Mouse (Mus musculus): Measurements from ENCODE around the gene Gatad2a. TPM values are rescaled to one million over a fixed set of nuclear protein-coding genes. Genes with fewer than 3 reads are reported as not detected.
A peak's percentile ranks its signal among the peaks of the same experiment; 100 is the strongest.

Gene Gatad2a
- polyA plus RNA-seq, 1 experiment from 2014 or later = 65.2 TPM

DNA sequence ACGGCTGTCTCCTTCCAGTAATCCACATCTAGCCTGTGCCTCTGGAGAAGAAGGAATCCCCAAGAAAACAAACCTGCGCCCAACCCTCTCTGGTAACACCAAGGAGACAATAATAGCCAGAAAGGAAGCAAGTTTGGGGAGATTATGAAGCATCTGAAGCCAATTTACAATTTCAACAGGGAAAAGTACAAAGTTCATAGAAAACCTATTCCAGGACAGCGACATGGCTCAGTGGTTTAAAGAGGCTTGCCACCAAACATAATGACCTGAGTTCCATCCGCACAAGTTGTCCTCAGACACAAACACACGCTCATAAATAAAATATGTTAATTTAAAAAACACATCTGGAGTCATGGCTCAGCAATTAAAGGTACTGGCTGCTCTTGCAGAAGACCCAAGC, 21.4 kb downstream of the Gatad2a start:
- Histone ChIP-seq H3K9me3 (ENCODE audit: control insufficient read depth, low read length) (no peaks in the 10 kb centered on the region), H3K9ac (ENCODE audit: low read length) (peak overlapping the region; percentile 90), H3K27me3 (ENCODE audit: control insufficient read depth, insufficient read depth, low read length) (no peaks in the 10 kb centered on the region), H3K4me3 (ENCODE audit: low read depth, low read length) (peak overlapping the region; percentile 98), H3K4me1 (ENCODE audit: control insufficient read depth, insufficient read depth, low read length) (peaks cover 28% of the 10 kb centered on the region), H3K36me3 (ENCODE audit: control insufficient read depth, insufficient read depth, low read length) (no peaks in the 10 kb centered on the region), H3K4me2 (peak overlapping the region; percentile 78), H3K27ac (ENCODE audit: low read depth, low read length) (peak overlapping the region; percentile 82; the same call in 1 of the 2 replicates)
- DNase-seq (ENCODE audit: low spot score, missing footprints) = no peak
- no peak for ATAC-seq (ENCODE audit: low FRiP score)
- WGBS = 31% methylated on average over 5 of the region's 5 CpGs

DNA sequence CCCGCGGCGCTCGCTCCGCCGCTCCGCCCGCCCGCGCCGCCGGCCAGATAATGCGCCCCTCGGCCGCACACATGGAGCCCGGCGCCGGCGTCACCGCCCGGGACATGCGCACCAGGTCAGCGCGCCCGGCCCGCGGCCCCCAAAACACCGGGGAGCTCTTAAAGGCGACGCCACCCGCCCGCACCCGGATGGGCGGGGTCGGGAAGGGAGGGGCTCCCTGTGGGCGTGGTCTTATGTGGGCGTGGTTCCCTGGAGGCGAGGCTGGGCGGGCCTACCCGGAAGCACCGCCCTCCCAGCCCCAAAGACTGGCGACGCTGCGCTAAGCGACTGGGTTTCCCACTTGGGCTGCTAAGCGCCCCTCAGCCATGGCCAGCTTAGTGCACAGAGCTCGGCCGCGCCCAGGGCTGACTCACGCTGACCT, 22.0 kb downstream of the Gatad2a start:
- WGBS = under 1% methylated on average over 42 of the region's 50 CpGs

DNA sequence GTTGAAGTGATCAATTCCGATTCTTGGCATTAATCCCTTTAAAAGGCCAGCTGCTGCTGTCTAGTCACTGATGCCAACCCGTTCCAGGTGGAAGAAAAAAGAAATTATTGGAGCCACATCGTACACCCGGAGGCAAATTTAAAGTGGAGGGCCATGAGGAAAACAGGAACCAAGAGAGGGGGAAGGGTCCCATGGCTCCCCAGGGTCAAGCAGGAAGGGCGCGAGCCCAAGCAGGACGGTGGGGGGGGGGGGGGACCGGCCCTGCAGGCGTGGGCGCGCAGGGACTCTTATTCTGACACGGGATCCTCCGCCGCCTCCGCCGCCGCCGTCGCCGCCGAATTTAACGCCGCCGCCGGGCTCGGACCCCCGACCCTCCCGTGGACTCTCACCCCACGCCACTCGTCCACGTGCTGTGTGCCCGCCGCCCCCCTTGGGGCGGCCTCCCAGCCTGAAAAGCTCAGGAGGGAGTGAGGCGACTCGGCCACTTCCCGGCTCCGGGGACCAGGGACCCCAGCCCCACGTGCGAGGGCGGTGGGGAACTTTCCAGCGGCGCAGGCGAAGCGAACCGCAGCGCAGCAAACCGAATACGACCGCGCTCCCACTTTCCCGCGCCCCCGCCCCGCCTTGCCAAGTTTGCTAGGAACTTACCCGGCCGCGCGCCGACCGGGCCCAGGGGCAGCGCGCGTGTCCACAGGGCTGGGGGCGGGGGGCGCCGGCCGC, 22.6 kb downstream of the Gatad2a start:
- Histone ChIP-seq H3K27me3 (ENCODE audit: control insufficient read depth, insufficient read depth, low read length) (no peaks in the 10 kb centered on the region), H3K9ac (ENCODE audit: low read length) (peak overlapping the region; percentile 90), H3K36me3 (ENCODE audit: control insufficient read depth, insufficient read depth, low read length) (no peaks in the 10 kb centered on the region), H3K4me1 (ENCODE audit: control insufficient read depth, insufficient read depth, low read length) (peaks cover 28% of the 10 kb centered on the region), H3K9me3 (ENCODE audit: control insufficient read depth, low read length) (no peaks in the 10 kb centered on the region), H3K27ac (ENCODE audit: low read depth, low read length) (peak overlapping the region; percentile 82), H3K4me3 (ENCODE audit: low read depth, low read length) (peak overlapping the region; percentile 98), H3K4me2 (peak overlapping the region; percentile 78)
- peak; percentile 58 for ATAC-seq (ENCODE audit: low FRiP score)
- peak; percentile 96 for DNase-seq (ENCODE audit: low spot score, missing footprints)
- WGBS = 0% methylated on average over 53 of the region's 68 CpGs

More for the DNA sequence above, 22.0 kb downstream of the Gatad2a start:
- Histone ChIP-seq H3K9me3 (ENCODE audit: control insufficient read depth, low read length) (no peaks in the 10 kb centered on the region), H3K36me3 (ENCODE audit: control insufficient read depth, insufficient read depth, low read length) (no peaks in the 10 kb centered on the region), H3K27ac (ENCODE audit: low read depth, low read length) (peak overlapping the region; percentile 82; the same call in 1 of the 2 replicates), H3K4me3 (ENCODE audit: low read depth, low read length) (peak overlapping the region; percentile 98), H3K4me1 (ENCODE audit: control insufficient read depth, insufficient read depth, low read length) (peaks cover 28% of the 10 kb centered on the region), H3K27me3 (ENCODE audit: control insufficient read depth, insufficient read depth, low read length) (no peaks in the 10 kb centered on the region), H3K4me2 (peak overlapping the region; percentile 78), H3K9ac (ENCODE audit: low read length) (peak overlapping the region; percentile 90)
- ATAC-seq (ENCODE audit: low FRiP score) = peak; percentile 97
- DNase-seq (ENCODE audit: low spot score, missing footprints) = peak; percentile 100

- Histone ChIP-seq H3K36me3 (ENCODE audit: control insufficient read depth, insufficient read depth, low read length) (no peaks in the 10 kb centered on the region), H3K4me2 (peak overlapping the region; percentile 78), H3K4me1 (ENCODE audit: control insufficient read depth, insufficient read depth, low read length) (peaks cover 28% of the 10 kb centered on the region), H3K27ac (ENCODE audit: low read depth, low read length) (no peak overlapping the region), H3K27me3 (ENCODE audit: control insufficient read depth, insufficient read depth, low read length) (no peaks in the 10 kb centered on the region), H3K9me3 (ENCODE audit: control insufficient read depth, low read length) (no peaks in the 10 kb centered on the region), H3K9ac (ENCODE audit: low read length) (peak overlapping the region; percentile 90), H3K4me3 (ENCODE audit: low read depth, low read length) (peak overlapping the region; percentile 98)
- ATAC-seq (ENCODE audit: low FRiP score) = no peak
- 15% methylated on average over 7 of the region's 7 CpGs for WGBS
- no peak for DNase-seq (ENCODE audit: low spot score, missing footprints)
Measured at GRCm38 (mm10) chr8:69973063-69973441, 23.1 kb downstream of the Gatad2a start.

GRCm38 (mm10) chr8:69970880-69971279, 25.3 kb downstream of the Gatad2a start:
- H3K4me3 ChIP-seq (ENCODE audit: low read depth, low read length) = no peak overlapping the region
- H3K9ac ChIP-seq (ENCODE audit: low read length) = no peak overlapping the region

DNA sequence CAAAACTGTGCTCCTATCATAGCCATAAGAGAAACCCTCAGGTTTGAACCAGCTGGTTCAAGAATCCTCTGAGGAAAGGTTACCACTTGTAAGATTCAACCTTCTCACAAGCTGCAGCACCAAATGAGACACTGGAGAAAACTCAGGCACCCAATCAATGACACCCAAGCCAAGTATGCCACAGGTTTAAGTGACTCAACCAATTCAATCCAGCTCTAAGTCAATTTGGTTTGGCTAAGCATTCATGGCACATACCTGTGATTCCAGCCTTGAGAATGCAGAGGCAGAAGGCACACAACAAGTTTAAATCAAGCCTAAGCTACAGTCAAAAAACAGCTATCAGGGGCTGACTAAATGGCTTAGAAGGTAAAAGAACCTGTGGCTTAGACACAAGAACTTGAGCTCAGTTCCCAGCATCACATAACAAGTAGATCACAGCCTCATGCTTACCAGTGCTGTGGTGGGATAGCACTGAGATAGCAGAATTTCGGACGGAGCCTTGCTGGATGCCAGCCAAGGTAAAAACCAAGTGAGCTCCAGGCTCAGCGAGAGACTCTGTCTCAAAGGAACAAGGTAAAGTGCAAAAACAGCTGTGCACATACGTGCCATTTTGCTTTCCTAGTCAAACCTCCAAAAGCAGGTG, 28.8 kb downstream of the Gatad2a start:
- H3K4me1 ChIP-seq (ENCODE audit: control insufficient read depth, insufficient read depth, low read length) = peaks cover 13% of the 10 kb centered on the region
- ATAC-seq (ENCODE audit: low FRiP score) (no peak), DNase-seq (ENCODE audit: low spot score, missing footprints) (no peak)
- no peaks in the 10 kb centered on the region for H3K36me3 ChIP-seq (ENCODE audit: control insufficient read depth, insufficient read depth, low read length)
- H3K9me3 ChIP-seq (ENCODE audit: control insufficient read depth, low read length) = no peaks in the 10 kb centered on the region
- H3K9ac ChIP-seq (ENCODE audit: low read length) = no peak overlapping the region
- no peak overlapping the region for H3K4me3 ChIP-seq (ENCODE audit: low read depth, low read length)
- no peaks in the 10 kb centered on the region for H3K27me3 ChIP-seq (ENCODE audit: control insufficient read depth, insufficient read depth, low read length)
- H3K4me2 ChIP-seq = no peak overlapping the region
- 94% methylated on average over 4 of the region's 4 CpGs for WGBS
- H3K27ac ChIP-seq (ENCODE audit: low read depth, low read length) = no peak overlapping the region

More at GRCm38 (mm10) chr8:69970880-69971279, 25.3 kb downstream of the Gatad2a start:
- Histone ChIP-seq H3K36me3 (ENCODE audit: control insufficient read depth, insufficient read depth, low read length) (no peaks in the 10 kb centered on the region), H3K4me1 (ENCODE audit: control insufficient read depth, insufficient read depth, low read length) (peaks cover 28% of the 10 kb centered on the region), H3K27me3 (ENCODE audit: control insufficient read depth, insufficient read depth, low read length) (no peaks in the 10 kb centered on the region), H3K27ac (ENCODE audit: low read depth, low read length) (no peak overlapping the region), H3K9me3 (ENCODE audit: control insufficient read depth, low read length) (no peaks in the 10 kb centered on the region), H3K4me2 (no peak overlapping the region)
- DNase-seq (ENCODE audit: low spot score, missing footprints) (no peak), ATAC-seq (ENCODE audit: low FRiP score) (no peak)
- WGBS = 87% methylated on average over 2 of the region's 2 CpGs

- no peaks in the 10 kb centered on the region for H3K4me1 ChIP-seq (ENCODE audit: control insufficient read depth, insufficient read depth, low read length)
- no peaks in the 10 kb centered on the region for H3K36me3 ChIP-seq (ENCODE audit: control insufficient read depth, insufficient read depth, low read length)
- ATAC-seq (ENCODE audit: low FRiP score) (no peak), DNase-seq (ENCODE audit: low spot score, missing footprints) (no peak)
- H3K27me3 ChIP-seq (ENCODE audit: control insufficient read depth, insufficient read depth, low read length) = no peaks in the 10 kb centered on the region
- no peaks in the 10 kb centered on the region for H3K9me3 ChIP-seq (ENCODE audit: control insufficient read depth, low read length)
- no peak overlapping the region for H3K4me2 ChIP-seq
- H3K27ac ChIP-seq (ENCODE audit: low read depth, low read length) = no peak overlapping the region
- no peak overlapping the region for H3K9ac ChIP-seq (ENCODE audit: low read length)
- H3K4me3 ChIP-seq (ENCODE audit: low read depth, low read length) = no peak overlapping the region
Measured at GRCm38 (mm10) chr8:69959241-69959640, 36.9 kb downstream of the Gatad2a start.

DNA sequence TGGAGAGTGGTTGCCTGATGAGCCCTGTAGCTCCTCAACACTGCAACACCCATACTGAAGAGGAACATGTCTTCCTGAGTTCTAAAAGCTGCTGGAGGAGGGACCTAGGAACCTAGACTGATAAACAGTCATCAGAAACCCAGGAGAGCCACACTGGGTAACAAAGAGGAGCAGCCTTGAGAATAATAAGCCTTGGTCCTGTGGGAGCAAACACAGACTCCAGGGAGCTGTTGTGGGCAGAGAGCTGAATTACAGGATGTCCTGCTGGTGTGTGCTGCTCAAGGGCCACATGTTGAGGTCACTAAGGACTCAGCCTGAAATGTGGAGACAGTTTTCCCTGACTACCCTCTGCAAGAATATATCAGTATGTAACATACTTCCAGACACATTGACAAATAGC, 38.3 kb downstream of the Gatad2a start:
- Histone ChIP-seq H3K36me3 (ENCODE audit: control insufficient read depth, insufficient read depth, low read length) (no peaks in the 10 kb centered on the region), H3K9ac (ENCODE audit: low read length) (no peak overlapping the region), H3K4me3 (ENCODE audit: low read depth, low read length) (no peak overlapping the region), H3K9me3 (ENCODE audit: control insufficient read depth, low read length) (no peaks in the 10 kb centered on the region), H3K4me1 (ENCODE audit: control insufficient read depth, insufficient read depth, low read length) (no peaks in the 10 kb centered on the region), H3K27ac (ENCODE audit: low read depth, low read length) (no peak overlapping the region), H3K4me2 (no peak overlapping the region), H3K27me3 (ENCODE audit: control insufficient read depth, insufficient read depth, low read length) (no peaks in the 10 kb centered on the region)
- DNase-seq (ENCODE audit: low spot score, missing footprints) (no peak), ATAC-seq (ENCODE audit: low FRiP score) (no peak)

- Histone ChIP-seq H3K27ac (ENCODE audit: low read depth, low read length) (no peak overlapping the region), H3K9ac (ENCODE audit: low read length) (no peak overlapping the region)
- 92% methylated on average over 1 of the region's 1 CpGs for WGBS
Measured at GRCm38 (mm10) chr8:69957419-69957818, 38.8 kb downstream of the Gatad2a start.

More at GRCm38 (mm10) chr8:69957419-69957818, 38.8 kb downstream of the Gatad2a start:
- H3K36me3 ChIP-seq (ENCODE audit: control insufficient read depth, insufficient read depth, low read length) = no peaks in the 10 kb centered on the region
- no peak for DNase-seq (ENCODE audit: low spot score, missing footprints)
- H3K27me3 ChIP-seq (ENCODE audit: control insufficient read depth, insufficient read depth, low read length) = no peaks in the 10 kb centered on the region
- H3K9me3 ChIP-seq (ENCODE audit: control insufficient read depth, low read length) = no peaks in the 10 kb centered on the region
- no peak overlapping the region for H3K4me2 ChIP-seq
- no peaks in the 10 kb centered on the region for H3K4me1 ChIP-seq (ENCODE audit: control insufficient read depth, insufficient read depth, low read length)
- no peak for ATAC-seq (ENCODE audit: low FRiP score)
- H3K4me3 ChIP-seq (ENCODE audit: low read depth, low read length) = no peak overlapping the region

Measured in midbrain, embryonic 11.5 days (tissue).